Mouse (Mus musculus) ES-E14 (cell line): ENCODE results near the gene Chrm5. TPM values are rescaled to one million over a fixed set of nuclear protein-coding genes. Genes with fewer than 3 reads are reported as not detected.

Source experiments
- DNase-seq: peaks from one replicate; pipeline ENCODE4 v3.0.0-alpha.2; 2013; ENCODE audit warnings: low read depth, low spot score
- H3K27ac ChIP-seq: 2 replicates; pipeline ENCODE4 v1.5.1; 2012; ENCODE audit warnings: low read depth, mild to moderate bottlenecking, low read length, moderate library complexity, mixed read lengths; ENCODE audit not compliant: poor library complexity, insufficient read depth, severe bottlenecking
- H3K36me3 ChIP-seq: 2 replicates; pipeline ENCODE4 v1.6.1; 2012; ENCODE audit warnings: mild to moderate bottlenecking, low read length, moderate library complexity, mixed read lengths; ENCODE audit not compliant: control insufficient read depth, poor library complexity, insufficient read depth, severe bottlenecking
- H3K4me1 ChIP-seq, 2 experiments: fragments of 150-350 bp in 1 of 2; sonication (generic) in 1 of 2; 2 replicates each; pipeline ENCODE4 v1.6.1; 2012; ENCODE audit warnings: low read length in 2 of 2, mild to moderate bottlenecking in 1 of 2, mixed read lengths in 1 of 2; ENCODE audit not compliant: control insufficient read depth in 2 of 2, insufficient read depth in 2 of 2, poor library complexity in 1 of 2
- H3K4me3 ChIP-seq, 2 experiments: fragments of 150-350 bp in 1 of 2; sonication (generic) in 1 of 2; 2 replicates each; pipeline ENCODE4 v1.5.1; 2012; ENCODE audit warnings: low read length in 2 of 2, low read depth in 1 of 2, mild to moderate bottlenecking in 1 of 2, mixed read lengths in 1 of 2; ENCODE audit not compliant: insufficient read depth in 1 of 2, poor library complexity in 1 of 2, severe bottlenecking in 1 of 2
- H3K9ac ChIP-seq: 2 replicates; pipeline ENCODE4 v1.6.1; 2012; ENCODE audit warnings: low read depth, mild to moderate bottlenecking, low read length, mixed read lengths; ENCODE audit not compliant: poor library complexity, insufficient read depth, severe bottlenecking
- H3K9me3 ChIP-seq: fragments of 150-350 bp; sonication (generic); 2 replicates; pipeline ENCODE4 v1.6.1; 2012; ENCODE audit warnings: low read depth, mild to moderate bottlenecking, low read length; ENCODE audit not compliant: control insufficient read depth, insufficient read depth
- CHD2 ChIP-seq: IDR thresholded peaks from 2 replicates; pipeline ENCODE4 v1.6.1; 2014; ENCODE audit warnings: mild to moderate bottlenecking, low read depth, low read length, inconsistent platforms
- HCFC1 ChIP-seq: IDR thresholded peaks from 2 replicates; pipeline ENCODE4 v1.6.1; 2012; ENCODE audit warnings: low read length, inconsistent platforms, borderline replicate concordance; ENCODE audit not compliant: insufficient read depth
- MAFK ChIP-seq: IDR thresholded peaks from 2 replicates; pipeline ENCODE4 v1.6.1; 2014; ENCODE audit warnings: mild to moderate bottlenecking, low read depth, low read length, inconsistent platforms; ENCODE audit not compliant: insufficient read depth
- ZC3H11A ChIP-seq: IDR thresholded peaks from 2 replicates; pipeline ENCODE4 v1.6.1; 2012; ENCODE audit warnings: low read depth, mild to moderate bottlenecking, inconsistent platforms, low read length, borderline replicate concordance
- ZNF384 ChIP-seq: IDR thresholded peaks from 2 replicates; pipeline ENCODE4 v1.6.1; 2012; ENCODE audit warnings: low read depth, low read length, inconsistent platforms
- in situ Hi-C, 2 experiments: fragments of 600-800 bp; cut with MboI; formaldehyde crosslinking; loops; one replicate each; pipeline ENCODE4 v1.15.1; 2025; ENCODE audit warnings: low sequenced_read_pairs in 2 of 2, inconsistent platforms in 1 of 2; ENCODE audit not compliant: unreplicated experiment in 2 of 2
- total RNA-seq: library from RNA; depleted of rRNA; stranded (reverse); fragments of 300-350 nt; gene quantifications from 2 replicates; pipeline ENCODE4 v1.2.3, GENCODE M21; 2012

The Chrm5 gene
- total RNA-seq, 1 experiment, result not detected

- H3K36me3 ChIP-seq, result no peaks in the 10 kb centered on the region
- no peak overlapping the region for H3K27ac ChIP-seq
- DNase-seq, result no peak
- no peak overlapping the region for H3K4me3 ChIP-seq
- in situ Hi-C loops, result no loop called here
- no peak for TF ChIP-seq CHD2
- no peak for TF ChIP-seq MAFK
- no peak for TF ChIP-seq ZC3H11A
- no peak for TF ChIP-seq ZNF384
- TF ChIP-seq HCFC1, result no peak
- H3K9me3 ChIP-seq, result no peaks in the 10 kb centered on the region
- H3K4me1 ChIP-seq, result peaks cover 0 to 4% of the 10 kb centered on the region in 2 experiments; a peak in 1 of 4 replicates
- no peak overlapping the region for H3K9ac ChIP-seq
Observed at GRCm38 (mm10) chr2:112490483-112491196, 10.1 kb upstream of the Chrm5 start.

GRCm38 (mm10) chr2:112484886-112485285 lies 4.3 kb upstream of the Chrm5 start:
- no peak overlapping the region for H3K27ac ChIP-seq
- no peak for DNase-seq
- in situ Hi-C loops, result no loop called here
- no peak overlapping the region for H3K9ac ChIP-seq
- no peak overlapping the region for H3K4me3 ChIP-seq
- TF ChIP-seq ZC3H11A (no peak), MAFK (peak; percentile 69), CHD2 (no peak), ZNF384 (no peak), HCFC1 (no peak)
- H3K9me3 ChIP-seq, result no peaks in the 10 kb centered on the region
- H3K4me1 ChIP-seq, result no peaks in the 10 kb centered on the region
- H3K36me3 ChIP-seq, result no peaks in the 10 kb centered on the region

GRCm38 (mm10) chr2:112483334-112483651 lies 2.7 kb upstream of the Chrm5 start:
- DNase-seq, result no peak

GRCm38 (mm10) chr2:112482533-112483333 lies 2.2 kb upstream of the Chrm5 start:
- Histone ChIP-seq H3K9ac (no peak overlapping the region), H3K36me3 (no peaks in the 10 kb centered on the region), H3K27ac (no peak overlapping the region), H3K4me3 (no peak overlapping the region), H3K4me1 (no peaks in the 10 kb centered on the region), H3K9me3 (no peaks in the 10 kb centered on the region)
- TF ChIP-seq HCFC1, result no peak
- TF ChIP-seq ZNF384, result no peak
- no peak for TF ChIP-seq ZC3H11A
- TF ChIP-seq MAFK, result no peak
- TF ChIP-seq CHD2, result no peak
- in situ Hi-C loops, result no loop called here
- no peak for DNase-seq

More at GRCm38 (mm10) chr2:112483334-112483651, 2.7 kb upstream of the Chrm5 start:
- no peak for TF ChIP-seq ZC3H11A
- TF ChIP-seq CHD2, result no peak
- TF ChIP-seq HCFC1, result no peak
- no peak for TF ChIP-seq ZNF384
- TF ChIP-seq MAFK, result no peak
- H3K36me3 ChIP-seq, result no peaks in the 10 kb centered on the region
- no peak overlapping the region for H3K9ac ChIP-seq
- H3K4me3 ChIP-seq, result no peak overlapping the region
- no peak overlapping the region for H3K27ac ChIP-seq
- in situ Hi-C loops, result no loop called here
- H3K9me3 ChIP-seq, result no peaks in the 10 kb centered on the region
- H3K4me1 ChIP-seq, result no peaks in the 10 kb centered on the region
